Mouse (Mus musculus) heart, embryonic 15.5 days (tissue): ENCODE results near the gene Cd2bp2. TPM values are rescaled to one million over a fixed set of nuclear protein-coding genes. Genes with fewer than 3 reads are reported as not detected.

Source experiments
- ATAC-seq: fragments of 200-750 bp; cut with Nextera tagmentation; replicated peaks from 2 replicates; pipeline ENCODE4 v1.8.0; 2017; ENCODE audit warnings: low read depth, moderate TSS enrichment; ENCODE audit not compliant: insufficient number of reproducible peaks, insufficient read depth, low FRiP score
- H3K27ac ChIP-seq: fragments of 300-500 bp; sonication (generic); 2 replicates; pipeline ENCODE4 v1.5.1; 2015; ENCODE audit warnings: mild to moderate bottlenecking, inconsistent platforms
- H3K27me3 ChIP-seq: fragments of 300-500 bp; sonication (generic); 2 replicates; pipeline ENCODE4 v1.6.1; 2015; ENCODE audit warnings: inconsistent platforms
- H3K36me3 ChIP-seq: fragments of 300-500 bp; sonication (generic); 2 replicates; pipeline ENCODE4 v1.6.1; 2015; ENCODE audit warnings: mild to moderate bottlenecking, inconsistent platforms
- H3K4me1 ChIP-seq: fragments of 300-500 bp; sonication (generic); replicated peaks from 2 replicates; pipeline ENCODE4 v1.6.1; 2015; ENCODE audit warnings: inconsistent platforms
- H3K4me2 ChIP-seq: fragments of 300-500 bp; sonication (generic); 2 replicates; pipeline ENCODE4 v1.6.1; 2015; ENCODE audit warnings: inconsistent platforms, mild to moderate bottlenecking, moderate library complexity
- H3K4me3 ChIP-seq: fragments of 300-500 bp; sonication (generic); 2 replicates; pipeline ENCODE4 v1.5.1; 2015; ENCODE audit warnings: mild to moderate bottlenecking, inconsistent platforms
- H3K9ac ChIP-seq: fragments of 300-500 bp; sonication (generic); 2 replicates; pipeline ENCODE4 v1.6.1; 2015; ENCODE audit warnings: mild to moderate bottlenecking, inconsistent platforms
- H3K9me3 ChIP-seq: fragments of 300-500 bp; sonication (generic); replicated peaks from 2 replicates; pipeline ENCODE4 v1.6.1; 2016; ENCODE audit warnings: inconsistent platforms
- WGBS: fragments of 180-500 bp; shearing (Covaris S2); methylation state at CpG from one replicate; pipeline ENCODE4 v1.1.7; 2015; ENCODE audit warnings: mixed read lengths; 5-methylcytosine and 5-hydroxymethylcytosine counted together
- polyA plus RNA-seq: library from polyadenylated mRNA; unstranded; fragments of >200 nt; fragmentation: Nextera tagmentation; extraction: Ambion mirVana; gene quantifications from 2 replicates; pipeline ENCODE4 v1.2.1, GENCODE M21; 2015

Cd2bp2 gene
- polyA plus RNA-seq, 1 experiment from 2014 or later, result 35.4 TPM

GRCm38 (mm10) chr7:127216307-127216706 lies 20.5 kb upstream of the Cd2bp2 start:
- Histone ChIP-seq H3K36me3 (no peaks in the 10 kb centered on the region), H3K4me2 (no peak overlapping the region), H3K4me1 (peaks cover 45% of the 10 kb centered on the region), H3K4me3 (no peak overlapping the region), H3K9me3 (no peaks in the 10 kb centered on the region), H3K9ac (no peak overlapping the region), H3K27me3 (no peaks in the 10 kb centered on the region), H3K27ac (no peak overlapping the region)
- 82% methylated on average over 5 of the region's 5 CpGs for WGBS
- ATAC-seq, result no peak

GRCm38 (mm10) chr7:127214981-127215871 lies 19.4 kb upstream of the Cd2bp2 start:
- H3K4me2 ChIP-seq, result peak overlapping the region; percentile 68
- ATAC-seq, result no peak
- H3K4me1 ChIP-seq, result peaks cover 47% of the 10 kb centered on the region
- no peaks in the 10 kb centered on the region for H3K36me3 ChIP-seq
- peak overlapping the region; percentile 45; the same call in 1 of the 2 replicates for H3K27ac ChIP-seq
- peak overlapping the region; percentile 50 for H3K9ac ChIP-seq
- H3K9me3 ChIP-seq, result no peaks in the 10 kb centered on the region
- WGBS, result 23% methylated on average over 33 of the region's 33 CpGs
- no peaks in the 10 kb centered on the region for H3K27me3 ChIP-seq
- peak overlapping the region; percentile 44 for H3K4me3 ChIP-seq

GRCm38 (mm10) chr7:127214521-127214920 lies 18.7 kb upstream of the Cd2bp2 start:
- H3K9ac ChIP-seq, result peak overlapping the region; percentile 50; the same call in 1 of the 2 replicates
- peaks cover 50% of the 10 kb centered on the region for H3K4me1 ChIP-seq
- H3K4me2 ChIP-seq, result peak overlapping the region; percentile 68
- no peaks in the 10 kb centered on the region for H3K36me3 ChIP-seq
- H3K27me3 ChIP-seq, result no peaks in the 10 kb centered on the region
- H3K9me3 ChIP-seq, result no peaks in the 10 kb centered on the region
- 36% methylated on average over 21 of the region's 21 CpGs for WGBS
- ATAC-seq, result no peak
- peak overlapping the region; percentile 45 for H3K27ac ChIP-seq
- peak overlapping the region; percentile 44 for H3K4me3 ChIP-seq

GRCm38 (mm10) chr7:127213930-127214329 lies 18.1 kb upstream of the Cd2bp2 start:
- H3K9ac ChIP-seq, result no peak overlapping the region
- H3K9me3 ChIP-seq, result no peaks in the 10 kb centered on the region
- ATAC-seq, result no peak
- peaks cover 54% of the 10 kb centered on the region for H3K4me1 ChIP-seq
- WGBS, result 56% methylated on average over 12 of the region's 12 CpGs
- H3K27ac ChIP-seq, result no peak overlapping the region
- H3K36me3 ChIP-seq, result no peaks in the 10 kb centered on the region
- H3K27me3 ChIP-seq, result no peaks in the 10 kb centered on the region
- no peak overlapping the region for H3K4me3 ChIP-seq
- H3K4me2 ChIP-seq, result peak overlapping the region; percentile 68

- Histone ChIP-seq H3K9ac (no peak overlapping the region), H3K4me1 (peaks cover 54% of the 10 kb centered on the region), H3K27ac (no peak overlapping the region), H3K27me3 (no peaks in the 10 kb centered on the region), H3K4me3 (no peak overlapping the region), H3K4me2 (no peak overlapping the region), H3K36me3 (no peaks in the 10 kb centered on the region), H3K9me3 (no peaks in the 10 kb centered on the region)
- ATAC-seq, result no peak
- 35% methylated on average over 7 of the region's 7 CpGs for WGBS
These were observed 17.6 kb upstream of the Cd2bp2 start for GRCm38 (mm10) chr7:127213485-127213884.

- H3K4me2 ChIP-seq, result no peak overlapping the region
- H3K9me3 ChIP-seq, result no peaks in the 10 kb centered on the region
- H3K4me1 ChIP-seq, result peaks cover 46% of the 10 kb centered on the region
- no peaks in the 10 kb centered on the region for H3K27me3 ChIP-seq
- no peak overlapping the region for H3K9ac ChIP-seq
- no peak overlapping the region for H3K27ac ChIP-seq
- H3K4me3 ChIP-seq, result no peak overlapping the region
- WGBS, result 87% methylated on average over 12 of the region's 12 CpGs
- H3K36me3 ChIP-seq, result no peaks in the 10 kb centered on the region
- ATAC-seq, result no peak
These were observed 16.8 kb upstream of the Cd2bp2 start for GRCm38 (mm10) chr7:127212432-127213250.

- Histone ChIP-seq H3K36me3 (no peaks in the 10 kb centered on the region), H3K9ac (no peak overlapping the region), H3K9me3 (no peaks in the 10 kb centered on the region), H3K4me1 (peaks cover 47% of the 10 kb centered on the region), H3K27me3 (no peaks in the 10 kb centered on the region), H3K4me2 (no peak overlapping the region), H3K4me3 (no peak overlapping the region), H3K27ac (no peak overlapping the region)
- ATAC-seq, result no peak
- 61% methylated on average over 5 of the region's 5 CpGs for WGBS
These were observed 15.3 kb upstream of the Cd2bp2 start for GRCm38 (mm10) chr7:127211014-127211745.

DNA sequence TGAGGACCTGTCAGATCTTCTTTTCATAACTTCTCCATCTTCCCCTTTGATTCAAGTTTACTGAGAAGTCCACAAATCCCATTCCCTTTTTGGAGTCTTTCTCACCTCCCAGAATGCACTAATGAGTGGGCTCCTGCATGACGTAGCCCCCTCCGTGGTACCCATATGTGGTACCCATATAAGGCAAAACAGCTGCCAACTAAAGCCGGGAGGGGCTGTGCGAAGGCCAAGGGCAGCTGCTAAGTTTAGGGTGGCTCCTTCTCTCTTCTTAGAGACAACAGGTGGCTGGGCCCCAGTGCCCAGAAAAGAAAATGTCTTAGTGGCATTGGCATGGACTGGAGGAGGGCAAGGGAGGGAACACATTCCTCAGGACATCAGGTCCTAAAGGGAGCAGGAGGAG lies 14.4 kb upstream of the Cd2bp2 start:
- H3K4me3 ChIP-seq, result no peak overlapping the region
- ATAC-seq, result no peak
- no peak overlapping the region for H3K4me2 ChIP-seq
- H3K4me1 ChIP-seq, result peaks cover 46% of the 10 kb centered on the region
- 84% methylated on average over 4 of the region's 4 CpGs for WGBS
- H3K27me3 ChIP-seq, result no peaks in the 10 kb centered on the region
- no peaks in the 10 kb centered on the region for H3K36me3 ChIP-seq
- H3K27ac ChIP-seq, result no peak overlapping the region
- H3K9me3 ChIP-seq, result no peaks in the 10 kb centered on the region
- H3K9ac ChIP-seq, result no peak overlapping the region

- Histone ChIP-seq H3K9ac (no peak overlapping the region), H3K27ac (peak overlapping the region; percentile 82), H3K9me3 (no peaks in the 10 kb centered on the region), H3K4me3 (no peak overlapping the region; the same call in 1 of the 2 replicates), H3K4me1 (peaks cover 46% of the 10 kb centered on the region), H3K4me2 (peak overlapping the region; percentile 66), H3K36me3 (no peaks in the 10 kb centered on the region), H3K27me3 (no peaks in the 10 kb centered on the region)
- ATAC-seq, result no peak
- 79% methylated on average over 5 of the region's 5 CpGs for WGBS
These were observed 14.0 kb upstream of the Cd2bp2 start for GRCm38 (mm10) chr7:127209851-127210250.

DNA sequence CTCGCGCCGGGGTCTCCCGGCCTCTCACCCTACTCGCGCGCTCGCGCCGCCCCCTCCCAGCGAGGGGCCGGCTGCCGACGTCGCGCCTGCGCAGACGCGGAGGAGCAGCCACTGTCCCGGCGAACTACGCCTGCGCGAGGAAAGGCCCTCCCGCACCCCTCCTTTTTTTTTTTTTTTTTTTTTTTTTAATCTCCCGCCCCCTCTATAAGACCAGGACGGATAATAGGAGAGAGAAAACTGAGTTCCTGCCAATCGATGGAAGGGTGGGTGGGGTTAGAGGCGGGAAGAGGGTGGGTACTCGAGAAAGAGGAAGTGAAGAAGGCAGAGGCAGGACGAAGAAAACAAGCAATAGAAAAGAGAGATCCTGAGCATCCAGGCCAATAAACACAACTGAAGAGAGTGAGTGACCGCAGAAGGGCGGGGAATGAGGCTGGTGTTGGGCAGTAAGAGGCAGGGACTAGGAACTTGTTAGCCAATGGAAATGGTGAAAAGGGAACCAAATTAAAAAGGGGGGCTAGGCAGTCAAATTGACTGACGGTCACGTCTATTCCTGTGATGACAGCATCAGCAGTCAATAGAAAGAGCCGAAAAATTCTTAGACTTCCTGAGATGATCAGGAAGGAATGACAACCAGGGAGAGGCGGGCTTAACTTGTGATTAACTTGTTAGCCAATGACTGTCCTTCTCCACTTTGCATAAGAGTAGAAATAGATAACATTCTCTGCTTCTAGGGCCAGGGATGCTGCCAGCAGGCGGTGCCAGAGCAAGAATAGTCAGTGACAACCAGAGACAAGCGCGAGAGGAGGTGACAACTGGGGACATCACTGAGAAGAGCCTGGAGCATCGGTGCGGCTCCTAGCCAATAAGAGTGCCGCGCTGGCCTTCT lies 12.9 kb upstream of the Cd2bp2 start, which contains the start of gene Mylpf:
Gene Mylpf, plus strand, starts transcription at position 338 of the 886 bp plus-strand sequence.
- Histone ChIP-seq H3K9ac (peak within 1 kb of the TSS; percentile 94), H3K9me3 (no peaks in the 10 kb centered on the region), H3K27ac (peak within 1 kb of the TSS; percentile 93), H3K4me2 (peak within 1 kb of the TSS; percentile 90), H3K4me3 (peak within 1 kb of the TSS; percentile 90), H3K36me3 (peaks cover 3% of the 10 kb centered on the region; the same call in 1 of the 2 replicates), H3K4me1 (peaks cover 37% of the 10 kb centered on the region), H3K27me3 (no peaks in the 10 kb centered on the region)
- ATAC-seq, result peak; percentile 93
- WGBS, result under 1% methylated on average over 44 of the region's 44 CpGs
